Mouse (Mus musculus): ENCODE measurements at regions not wholly inside any gene's neighbourhood (a gene's known extent, or its start where the extent isn't known, plus 50 kb on each side); places are given as distances from the start of the nearest gene placed in this dataset.

GRCm38 (mm10) chr13:35395192-35395591, 264.4 kb upstream of the Cdyl start:
- WGBS (ENCODE audit: insufficient replicate concordance) = 54% methylated on average over 4 of the region's 4 CpGs
- H3K4me1 ChIP-seq (ENCODE audit: insufficient read depth) = no peaks in the 10 kb centered on the region
- H3K36me3 ChIP-seq (replicated peaks; ENCODE audit: insufficient read depth, low read length) = no peaks in the 10 kb centered on the region
- H3K4me2 ChIP-seq (ENCODE audit: low read depth, low read length) = no peak overlapping the region
- DNase-seq = no peak
- TF ChIP-seq EP300 (IDR thresholded peaks at IDR 0.05; ENCODE audit: low read depth) (no peak), CTCF (IDR thresholded peaks at IDR 0.05; ENCODE audit: low read depth) (no peak)
- H3K9me3 ChIP-seq (ENCODE audit: low read length) = no peaks in the 10 kb centered on the region
- no peaks in the 10 kb centered on the region for H3K27me3 ChIP-seq (ENCODE audit: insufficient read depth, low read length)
- no peak overlapping the region for H3K9ac ChIP-seq (replicated peaks)
- no peak overlapping the region for H3K27ac ChIP-seq (ENCODE audit: low read depth)
- H3K4me3 ChIP-seq (ENCODE audit: low read depth, low read length) = no peak overlapping the region
- ATAC-seq = no peak

- no peak overlapping the region for H3K4me3 ChIP-seq (ENCODE audit: low read depth, low read length)
- H3K27ac ChIP-seq (ENCODE audit: low read depth) = no peak overlapping the region
- ATAC-seq = peak; percentile 70
- TF ChIP-seq CTCF (IDR thresholded peaks at IDR 0.05; ENCODE audit: low read depth) = no peak
- TF ChIP-seq EP300 (IDR thresholded peaks at IDR 0.05; ENCODE audit: low read depth) = 0 out of 2 replicates have a peak, but pooled peaks have one; percentile 8
- H3K4me2 ChIP-seq (ENCODE audit: low read depth, low read length) = no peak overlapping the region
- H3K9ac ChIP-seq (replicated peaks) = no peak overlapping the region
- no peak for DNase-seq
- 37% methylated on average over 5 of the region's 5 CpGs for WGBS (ENCODE audit: insufficient replicate concordance)
- H3K4me1 ChIP-seq (ENCODE audit: insufficient read depth) = no peaks in the 10 kb centered on the region
- H3K27me3 ChIP-seq (ENCODE audit: insufficient read depth, low read length) = no peaks in the 10 kb centered on the region
- no peaks in the 10 kb centered on the region for H3K36me3 ChIP-seq (replicated peaks; ENCODE audit: insufficient read depth, low read length)
- no peaks in the 10 kb centered on the region for H3K9me3 ChIP-seq (ENCODE audit: low read length)
These were observed 264.0 kb upstream of the Cdyl start for GRCm38 (mm10) chr13:35395630-35396029.

- no peaks in the 10 kb centered on the region for H3K36me3 ChIP-seq (replicated peaks; ENCODE audit: insufficient read depth, low read length)
- H3K4me1 ChIP-seq (ENCODE audit: insufficient read depth) = no peaks in the 10 kb centered on the region
- H3K9ac ChIP-seq (replicated peaks) = no peak overlapping the region
- H3K4me2 ChIP-seq (ENCODE audit: low read depth, low read length) = no peak overlapping the region
- WGBS (ENCODE audit: insufficient replicate concordance) = 68% methylated on average over 2 of the region's 2 CpGs
- TF ChIP-seq CTCF (IDR thresholded peaks at IDR 0.05; ENCODE audit: low read depth) (no peak), EP300 (IDR thresholded peaks at IDR 0.05; ENCODE audit: low read depth) (no peak)
- ATAC-seq (no peak), DNase-seq (no peak)
- H3K27me3 ChIP-seq (ENCODE audit: insufficient read depth, low read length) = no peaks in the 10 kb centered on the region
- H3K4me3 ChIP-seq (ENCODE audit: low read depth, low read length) = no peak overlapping the region
- H3K9me3 ChIP-seq (ENCODE audit: low read length) = no peaks in the 10 kb centered on the region
- no peak overlapping the region for H3K27ac ChIP-seq (ENCODE audit: low read depth)
These were observed 262.5 kb upstream of the Cdyl start for GRCm38 (mm10) chr13:35397166-35397565.

- H3K27ac ChIP-seq (ENCODE audit: low read depth) = no peak overlapping the region
- no peaks in the 10 kb centered on the region for H3K9me3 ChIP-seq (ENCODE audit: low read length)
- DNase-seq (no peak), ATAC-seq (no peak)
- H3K4me2 ChIP-seq (ENCODE audit: low read depth, low read length) = no peak overlapping the region
- no peak overlapping the region for H3K4me3 ChIP-seq (ENCODE audit: low read depth, low read length)
- H3K4me1 ChIP-seq (ENCODE audit: insufficient read depth) = no peaks in the 10 kb centered on the region
- 55% methylated on average over 8 of the region's 8 CpGs for whole genome bisulfite sequencing (ENCODE audit: insufficient replicate concordance)
- TF ChIP-seq EP300 (IDR thresholded peaks at IDR 0.05; ENCODE audit: low read depth) = no peak
- no peak overlapping the region for H3K9ac ChIP-seq (replicated peaks)
- no peaks in the 10 kb centered on the region for H3K36me3 ChIP-seq (replicated peaks; ENCODE audit: insufficient read depth, low read length)
- H3K27me3 ChIP-seq (ENCODE audit: insufficient read depth, low read length) = no peaks in the 10 kb centered on the region
These were observed 261.4 kb upstream of the Cdyl start for GRCm38 (mm10) chr13:35398192-35398591.

GRCm38 (mm10) chr13:35402856-35403255, 256.8 kb upstream of the Cdyl start:
- WGBS (ENCODE audit: insufficient replicate concordance) = 65% methylated on average over 2 of the region's 2 CpGs
- TF ChIP-seq EP300 (IDR thresholded peaks at IDR 0.05; ENCODE audit: low read depth) (no peak), CTCF (IDR thresholded peaks at IDR 0.05; ENCODE audit: low read depth) (no peak)
- no peaks in the 10 kb centered on the region for H3K36me3 ChIP-seq (replicated peaks; ENCODE audit: insufficient read depth, low read length)
- ATAC-seq (no peak), DNase-seq (no peak)
- no peak overlapping the region for H3K27ac ChIP-seq (ENCODE audit: low read depth)
- H3K27me3 ChIP-seq (ENCODE audit: insufficient read depth, low read length) = no peaks in the 10 kb centered on the region
- H3K9ac ChIP-seq (replicated peaks) = no peak overlapping the region
- H3K4me2 ChIP-seq (ENCODE audit: low read depth, low read length) = no peak overlapping the region
- no peaks in the 10 kb centered on the region for H3K9me3 ChIP-seq (ENCODE audit: low read length)
- H3K4me3 ChIP-seq (ENCODE audit: low read depth, low read length) = no peak overlapping the region
- no peaks in the 10 kb centered on the region for H3K4me1 ChIP-seq (ENCODE audit: insufficient read depth)

GRCm38 (mm10) chr13:35404428-35404827, 255.2 kb upstream of the Cdyl start:
- TF ChIP-seq CTCF (IDR thresholded peaks at IDR 0.05; ENCODE audit: low read depth) (no peak), EP300 (IDR thresholded peaks at IDR 0.05; ENCODE audit: low read depth) (no peak)

GRCm38 (mm10) chr13:35405384-35405783, 254.2 kb upstream of the Cdyl start:
- Histone ChIP-seq H3K4me3 (ENCODE audit: low read depth, low read length) (no peak overlapping the region), H3K36me3 (replicated peaks; ENCODE audit: insufficient read depth, low read length) (no peaks in the 10 kb centered on the region), H3K4me2 (ENCODE audit: low read depth, low read length) (no peak overlapping the region), H3K27ac (ENCODE audit: low read depth) (no peak overlapping the region), H3K9ac (replicated peaks) (no peak overlapping the region), H3K9me3 (ENCODE audit: low read length) (no peaks in the 10 kb centered on the region), H3K4me1 (ENCODE audit: insufficient read depth) (no peaks in the 10 kb centered on the region), H3K27me3 (ENCODE audit: insufficient read depth, low read length) (no peaks in the 10 kb centered on the region)
- 41% methylated on average over 1 of the region's 1 CpGs for WGBS (ENCODE audit: insufficient replicate concordance)
- DNase-seq = no peak
- no peak for ATAC-seq
- no peak for TF ChIP-seq CTCF (IDR thresholded peaks at IDR 0.05; ENCODE audit: low read depth)

More at GRCm38 (mm10) chr13:35404428-35404827, 255.2 kb upstream of the Cdyl start:
- Histone ChIP-seq H3K9me3 (ENCODE audit: low read length) (no peaks in the 10 kb centered on the region), H3K4me3 (ENCODE audit: low read depth, low read length) (no peak overlapping the region), H3K9ac (replicated peaks) (no peak overlapping the region), H3K36me3 (replicated peaks; ENCODE audit: insufficient read depth, low read length) (no peaks in the 10 kb centered on the region), H3K27ac (ENCODE audit: low read depth) (no peak overlapping the region), H3K4me2 (ENCODE audit: low read depth, low read length) (no peak overlapping the region), H3K27me3 (ENCODE audit: insufficient read depth, low read length) (no peaks in the 10 kb centered on the region), H3K4me1 (ENCODE audit: insufficient read depth) (no peaks in the 10 kb centered on the region)
- DNase-seq (no peak), ATAC-seq (no peak)
- WGBS (ENCODE audit: insufficient replicate concordance) = 69% methylated on average over 5 of the region's 5 CpGs
